Comparison of ENCODE assay signal across 4 mouse cellular contexts in the genomic region with DNA sequence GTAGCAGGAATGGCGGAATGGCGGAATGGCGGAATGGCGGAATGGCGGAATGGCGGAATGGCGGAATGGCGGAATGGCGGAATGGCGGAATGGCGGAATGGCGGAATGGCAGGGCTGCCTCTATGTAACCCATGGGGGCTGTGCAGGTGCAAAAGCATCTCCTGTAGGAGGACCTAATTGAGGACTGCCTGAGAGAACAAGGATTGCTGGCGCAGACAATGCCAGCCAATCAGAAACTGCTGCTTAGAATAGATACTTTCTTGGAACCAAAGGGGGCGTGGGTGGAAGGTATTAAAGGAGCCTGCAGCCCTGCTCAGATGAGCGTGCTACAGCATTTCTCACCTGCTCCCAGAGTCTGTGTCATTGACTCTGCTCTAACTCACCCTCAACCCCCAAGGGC.
DNase-seq lines count a peak whose midpoint lies in the region; ATAC-seq and TF ChIP-seq lines count a peak whose summit lies in the region.
"Not testable (repeated sequence)": the region's sequence is repeated elsewhere in the genome, so short reads cannot be mapped to it uniquely, and the experiment has no call there.

No protein-coding gene starts in this region.

- not testable (repeated sequence) for H3K79me2 ChIP-seq in MEL (ENCODE audit: control insufficient read depth, insufficient read depth, low read length, poor library complexity)

- ATAC-seq in midbrain, embryonic 11.5 days (ENCODE audit: low FRiP score): not testable (repeated sequence)

- DNase-seq in MEL (ENCODE audit: low read depth, low spot score): peak; percentile 2
- DNase-seq in ZHBTc4 (ENCODE audit: low read depth, low spot score): peak; percentile 39
- DNase-seq in midbrain, embryonic 11.5 days (ENCODE audit: low spot score, missing footprints): peak; percentile 45

- WGBS in midbrain, embryonic 11.5 days: 96% methylated on average over 15 of the region's 15 CpGs

- not testable (repeated sequence) for H3K36me3 ChIP-seq in ES-Bruce4 (ENCODE audit: control insufficient read depth, insufficient read depth, low read length, poor library complexity, severe bottlenecking); MEL (ENCODE audit: control insufficient read depth in 1 of 2, insufficient read depth in 2 of 2, low read length in 2 of 2); midbrain, embryonic 11.5 days (ENCODE audit: control insufficient read depth, insufficient read depth, low read length)

- not testable (repeated sequence) for TF ChIP-seq EP300 in ES-Bruce4 (IDR thresholded peaks at IDR 0.05; ENCODE audit: insufficient read depth, low read depth, low read length); MEL (IDR thresholded peaks at IDR 0.05; ENCODE audit: low read depth in 1 of 2, low read length in 2 of 2)

- not testable (repeated sequence) for H3K9ac ChIP-seq in ES-Bruce4 (ENCODE audit: low read depth, poor library complexity, severe bottlenecking); MEL (ENCODE audit: control insufficient read depth, low read depth, low read length, poor library complexity, severe bottlenecking); midbrain, embryonic 11.5 days (ENCODE audit: low read length)

- H3K9me3 ChIP-seq in ES-Bruce4 (replicated peaks; ENCODE audit: control insufficient read depth, insufficient read depth, low read length, poor library complexity, severe bottlenecking); MEL (replicated peaks; ENCODE audit: insufficient read depth, low read length); midbrain, embryonic 11.5 days (ENCODE audit: control insufficient read depth, low read length): not testable (repeated sequence)

- not testable (repeated sequence) for TF ChIP-seq POLR2A in ES-Bruce4 (IDR thresholded peaks at IDR 0.05; ENCODE audit: insufficient read depth, low read length); MEL (IDR thresholded peaks at IDR 0.05; ENCODE audit: control insufficient read depth in 1 of 2, insufficient read depth in 1 of 2, low read depth in 1 of 2, low read length in 2 of 2, poor library complexity in 1 of 2)

- H3K4me2 ChIP-seq in midbrain, embryonic 11.5 days: not testable (repeated sequence)

- TF ChIP-seq RAD21 in MEL (IDR thresholded peaks at IDR 0.05; ENCODE audit: low read depth, low read length): not testable (repeated sequence)

- H3K4me3 ChIP-seq in ES-Bruce4 (ENCODE audit: low read depth, low read length): peak overlapping the region; percentile 45
- H3K4me3 ChIP-seq in MEL (ENCODE audit: control insufficient read depth in 1 of 2, insufficient read depth in 1 of 2, low read depth in 2 of 2, low read length in 2 of 2); midbrain, embryonic 11.5 days (ENCODE audit: low read depth, low read length): not testable (repeated sequence)

- not testable (repeated sequence) for TF ChIP-seq CTCF in ES-Bruce4 (IDR thresholded peaks at IDR 0.05; ENCODE audit: low read depth, low read length); MEL (IDR thresholded peaks at IDR 0.05 in 2 of 3, conservative IDR thresholded peaks at IDR 0.05 in 1 of 3; ENCODE audit: control insufficient read depth in 1 of 3, insufficient read depth in 1 of 3, low read depth in 2 of 3, low read length in 3 of 3, poor library complexity in 1 of 3, severe bottlenecking in 1 of 3)

- not testable (repeated sequence) for H3K27me3 ChIP-seq in ES-Bruce4 (ENCODE audit: control insufficient read depth, insufficient read depth, low read length, poor library complexity, severe bottlenecking); MEL (ENCODE audit: control insufficient read depth in 1 of 2, insufficient read depth in 2 of 2, low read length in 2 of 2); midbrain, embryonic 11.5 days (ENCODE audit: control insufficient read depth, insufficient read depth, low read length)

- not testable (repeated sequence) for H3K4me1 ChIP-seq in ES-Bruce4 (ENCODE audit: control insufficient read depth, insufficient read depth, low read length); MEL (ENCODE audit: control insufficient read depth in 1 of 2, insufficient read depth in 2 of 2, low read length in 2 of 2); midbrain, embryonic 11.5 days (ENCODE audit: control insufficient read depth, insufficient read depth, low read length)

- H3K27ac ChIP-seq in ES-Bruce4 (ENCODE audit: insufficient read depth, low read length); MEL (ENCODE audit: control insufficient read depth, low read depth, low read length); midbrain, embryonic 11.5 days (ENCODE audit: low read depth, low read length): not testable (repeated sequence)
